Mouse (Mus musculus): ENCODE measurements around the gene Gnb3.
"Not testable (repeated sequence)": the region's sequence is repeated elsewhere in the genome, so short reads cannot be mapped to it uniquely, and the experiment has no call there.

The Gnb3 gene

DNA sequence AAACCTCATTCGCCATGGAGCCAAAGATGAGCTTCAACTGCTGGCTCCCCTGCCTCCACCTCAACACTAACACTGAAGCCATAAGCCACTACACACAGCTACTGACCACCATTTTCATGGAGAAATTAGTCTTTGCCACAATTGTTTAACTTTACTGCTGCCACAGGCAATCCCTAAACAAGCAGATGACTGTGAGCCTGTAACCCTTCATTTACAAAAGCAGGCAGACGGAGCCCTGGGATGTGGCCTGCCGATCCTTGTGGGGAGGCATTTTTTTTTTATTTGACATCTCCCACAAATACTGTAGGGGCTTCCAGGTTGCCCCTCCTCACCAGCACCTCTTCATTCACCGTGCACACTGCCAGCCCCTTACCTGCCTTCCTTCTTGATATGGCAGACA, 23.5 kb downstream of the Gnb3 start:
- no peak for DNase-seq (ENCODE audit: low spot score)

DNA sequence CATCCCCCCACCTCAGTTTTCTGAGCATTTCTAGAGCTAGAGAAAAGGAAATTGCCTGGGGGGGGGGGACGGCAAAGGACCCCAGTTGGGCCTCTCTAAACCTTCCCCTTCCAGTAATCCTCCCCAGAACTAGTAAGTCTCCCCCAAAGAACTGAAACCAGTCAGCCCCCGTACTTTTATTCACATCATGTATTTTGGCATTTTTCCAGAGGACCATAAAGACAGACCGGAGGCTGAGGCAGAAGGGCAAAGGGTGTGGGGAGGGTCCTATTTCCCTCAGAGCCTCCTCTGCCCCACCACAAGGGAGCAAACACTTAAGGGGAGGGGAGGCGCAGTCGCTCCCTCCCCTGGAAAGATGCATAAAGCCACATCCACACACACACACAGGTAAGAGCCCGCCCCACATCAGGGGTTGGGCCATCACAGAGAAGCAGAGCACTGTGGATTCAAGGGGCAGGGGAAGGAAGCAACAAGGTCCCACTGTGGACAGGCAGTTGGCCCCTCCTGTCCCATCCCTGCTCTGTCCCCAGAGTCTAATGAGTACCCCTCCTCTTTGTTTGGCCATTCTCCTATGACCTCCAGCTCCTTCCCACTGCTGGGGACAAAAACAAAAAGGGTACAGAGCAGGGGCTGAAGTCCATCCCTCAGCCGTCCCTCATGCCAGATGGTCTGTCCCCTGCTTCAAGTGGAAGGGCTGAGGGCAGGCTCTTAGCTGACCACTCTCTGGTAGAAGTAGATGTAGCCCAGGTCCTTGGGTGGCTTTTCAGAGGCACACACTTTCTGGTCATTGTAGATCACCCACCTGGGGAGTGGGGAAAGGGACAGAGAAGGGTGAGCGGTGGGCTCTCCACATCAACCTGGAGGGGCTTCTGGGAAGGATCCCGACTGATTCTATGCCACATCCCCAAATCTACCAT, 25.0 kb downstream of the Gnb3 start:
- DNase-seq (ENCODE audit: low spot score), result no peak

DNA sequence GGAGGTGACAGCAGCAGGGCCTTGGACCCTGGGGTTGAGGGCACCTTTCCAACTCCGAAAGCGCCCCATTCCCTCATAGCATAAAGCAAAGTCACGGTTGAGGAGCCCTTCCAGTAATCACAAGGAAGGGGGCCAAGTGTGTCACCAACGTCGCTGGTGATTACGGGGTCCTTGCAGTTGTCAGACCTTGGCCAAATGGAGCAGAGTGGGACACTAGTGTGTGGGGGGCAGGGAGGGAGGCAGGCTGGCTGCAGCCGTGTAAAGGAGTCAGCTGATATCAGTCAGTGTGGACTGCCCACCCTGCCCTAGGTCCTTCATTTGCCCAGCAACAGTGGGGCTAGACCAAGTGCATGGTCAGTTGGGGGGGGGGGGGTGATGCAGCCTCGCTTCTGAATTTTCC, 25.6 kb downstream of the Gnb3 start:
- DNase-seq (ENCODE audit: low spot score), result no peak

DNA sequence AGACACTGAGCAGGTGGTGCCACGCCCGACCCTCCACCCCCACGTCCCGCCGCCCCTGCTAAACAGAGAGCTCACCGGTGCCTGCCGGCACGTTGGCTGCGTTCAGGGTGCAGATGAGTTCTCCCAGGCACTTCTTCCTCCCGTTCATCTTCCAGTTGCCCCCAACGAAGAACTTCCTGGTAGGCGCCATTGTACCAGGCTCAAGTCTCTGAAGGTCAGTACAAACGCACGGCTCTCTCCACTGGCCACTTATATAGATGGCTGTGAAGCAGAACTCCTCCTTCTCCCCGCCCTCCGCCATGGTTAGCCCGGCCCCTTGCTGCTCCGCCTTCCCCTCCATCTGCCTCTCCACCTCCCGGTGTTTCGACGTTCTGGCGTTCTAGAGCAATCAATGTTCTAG, 26.1 kb downstream of the Gnb3 start, which contains the start of gene Tpi1:
Tpi1 (minus strand) TSS at position 364 of the 400 bp plus-strand sequence.
- DNase-seq (ENCODE audit: low spot score), result peak; percentile 96

DNA sequence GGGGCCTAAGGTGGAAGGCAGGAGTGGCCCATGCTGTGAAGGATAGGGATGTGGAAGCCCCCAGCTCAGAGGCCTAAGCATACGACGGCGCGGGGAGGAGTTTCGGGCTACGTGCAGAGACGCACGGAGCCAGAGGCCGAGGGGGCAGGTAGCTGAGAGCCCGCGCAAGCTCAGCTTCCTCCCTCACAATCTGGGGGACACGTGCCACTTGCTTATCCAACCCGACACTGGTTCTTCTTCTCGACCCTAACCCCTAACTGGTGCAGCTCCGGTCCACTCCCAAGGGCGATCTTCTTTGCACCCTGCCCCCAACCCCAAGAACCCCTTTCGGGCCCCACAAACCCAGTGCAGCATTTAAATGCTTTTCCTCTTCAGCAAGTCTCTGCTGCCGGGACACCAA, 26.6 kb downstream of the Gnb3 start:
- DNase-seq (ENCODE audit: low spot score), result peak; percentile 84

DNA sequence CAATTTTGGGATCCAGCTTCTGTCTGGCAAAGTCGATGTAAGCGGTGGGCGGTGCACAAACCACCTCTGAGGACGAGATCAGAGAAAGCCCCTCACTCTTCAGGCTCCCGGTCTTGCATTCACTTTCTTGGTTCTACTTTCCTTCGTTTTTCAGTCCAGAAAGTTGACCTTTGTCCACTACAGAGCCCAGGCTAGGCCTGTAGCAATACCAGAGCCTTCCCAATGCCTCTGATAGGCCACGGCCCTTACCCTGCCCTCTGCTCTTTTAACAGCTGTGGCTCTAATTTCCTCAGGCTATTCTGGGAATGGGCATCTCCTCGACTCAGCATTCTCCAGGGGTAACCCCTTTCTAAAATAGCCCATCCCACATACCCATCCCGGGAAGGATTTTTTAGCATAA, 27.2 kb downstream of the Gnb3 start:
- peak; percentile 45 for DNase-seq (ENCODE audit: low spot score)

DNA sequence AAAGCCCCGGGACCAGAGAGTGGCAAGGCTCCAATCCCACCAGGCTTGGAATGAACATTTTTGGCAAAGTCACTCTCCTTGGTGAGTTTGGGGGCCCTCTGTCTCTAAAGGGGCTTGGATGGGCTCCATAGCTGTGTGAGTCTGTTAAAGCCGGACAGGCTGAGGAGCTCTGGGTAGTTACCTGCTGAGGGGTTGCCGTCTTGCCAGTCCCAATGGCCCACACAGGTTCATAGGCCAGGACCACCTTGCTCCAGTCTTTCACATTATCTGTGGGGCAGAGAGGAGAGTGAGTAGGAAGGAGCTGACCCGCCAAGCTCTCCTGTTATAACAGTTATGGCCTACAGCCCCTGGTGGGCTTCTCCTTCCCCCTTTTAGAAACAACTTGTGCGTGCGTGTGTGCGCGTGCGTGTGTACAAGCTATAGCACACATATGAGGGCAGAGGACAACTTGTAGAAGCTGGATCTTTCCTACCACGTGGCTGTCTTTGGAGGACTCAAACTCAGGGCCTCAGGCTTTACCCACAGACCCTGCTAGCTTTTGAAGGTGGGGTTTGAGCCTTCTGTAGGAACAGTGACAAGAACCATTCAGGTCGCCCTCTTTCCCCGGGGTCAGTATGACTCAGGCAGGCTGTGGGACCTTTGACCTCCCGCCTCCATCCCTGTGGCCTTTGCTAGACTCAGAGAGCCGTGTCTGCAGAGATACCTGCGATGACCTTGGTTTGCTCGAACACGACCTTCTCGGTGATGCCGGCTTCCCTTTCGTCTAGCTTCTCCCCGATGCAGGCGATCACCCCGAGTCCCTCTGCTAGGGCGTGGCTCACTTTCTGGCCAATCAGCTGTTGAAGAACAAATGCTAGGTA, 28.1 kb downstream of the Gnb3 start:
- no peak for DNase-seq (ENCODE audit: low spot score)

DNA sequence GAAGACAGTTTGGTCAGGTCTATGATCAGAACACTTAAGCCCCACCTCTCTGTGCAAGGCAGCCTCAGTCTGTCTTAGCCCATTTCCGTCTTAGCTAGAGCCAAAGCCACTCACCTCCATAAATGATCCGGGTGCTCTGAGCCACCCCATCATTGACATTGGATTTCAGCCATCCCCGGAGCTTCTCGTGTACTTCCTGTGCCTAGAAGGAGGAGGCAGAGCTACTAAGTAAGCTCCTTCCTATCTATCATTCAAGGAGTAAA, 28.7 kb downstream of the Gnb3 start:
- DNase-seq (ENCODE audit: low spot score), result no peak

DNA sequence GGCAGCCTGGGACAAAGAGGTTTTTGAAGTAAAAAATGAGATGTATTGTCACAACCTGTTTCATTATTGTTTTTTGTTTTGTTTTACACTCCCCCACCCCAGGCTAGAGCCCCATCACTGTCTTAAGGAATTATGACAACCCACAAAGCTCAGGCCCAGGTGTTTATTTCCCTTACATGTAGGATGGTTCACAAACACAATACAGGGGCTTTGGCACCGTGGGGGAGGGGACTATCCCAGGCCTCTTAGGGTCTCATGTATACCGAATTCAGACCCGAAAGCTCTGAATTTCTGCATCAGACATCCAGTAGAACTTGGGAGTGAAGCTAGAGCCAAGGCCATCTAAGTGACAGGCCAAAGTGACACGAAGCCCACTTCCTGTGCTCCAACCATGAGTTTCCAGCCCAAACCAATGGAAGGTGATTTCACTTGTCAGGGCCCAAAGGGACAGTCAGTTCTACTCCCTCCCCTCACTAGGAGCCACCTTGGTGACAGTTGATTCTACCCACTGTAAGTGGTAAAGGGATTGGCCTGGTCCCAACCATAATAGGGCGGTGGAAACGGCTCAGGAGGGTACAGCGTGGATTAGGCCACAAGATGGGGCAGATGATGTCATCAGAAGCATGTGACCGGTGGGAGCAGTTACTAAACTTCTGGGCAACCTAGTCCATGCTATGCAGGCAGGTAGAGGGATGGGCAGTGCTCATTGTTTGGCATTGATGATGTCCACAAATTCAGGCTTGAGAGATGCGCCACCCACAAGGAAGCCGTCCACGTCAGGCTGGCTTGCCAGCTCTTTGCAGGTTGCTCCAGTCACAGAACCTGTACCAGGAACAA, 29.3 kb downstream of the Gnb3 start:
- not testable (repeated sequence) for DNase-seq (ENCODE audit: low spot score)

DNA sequence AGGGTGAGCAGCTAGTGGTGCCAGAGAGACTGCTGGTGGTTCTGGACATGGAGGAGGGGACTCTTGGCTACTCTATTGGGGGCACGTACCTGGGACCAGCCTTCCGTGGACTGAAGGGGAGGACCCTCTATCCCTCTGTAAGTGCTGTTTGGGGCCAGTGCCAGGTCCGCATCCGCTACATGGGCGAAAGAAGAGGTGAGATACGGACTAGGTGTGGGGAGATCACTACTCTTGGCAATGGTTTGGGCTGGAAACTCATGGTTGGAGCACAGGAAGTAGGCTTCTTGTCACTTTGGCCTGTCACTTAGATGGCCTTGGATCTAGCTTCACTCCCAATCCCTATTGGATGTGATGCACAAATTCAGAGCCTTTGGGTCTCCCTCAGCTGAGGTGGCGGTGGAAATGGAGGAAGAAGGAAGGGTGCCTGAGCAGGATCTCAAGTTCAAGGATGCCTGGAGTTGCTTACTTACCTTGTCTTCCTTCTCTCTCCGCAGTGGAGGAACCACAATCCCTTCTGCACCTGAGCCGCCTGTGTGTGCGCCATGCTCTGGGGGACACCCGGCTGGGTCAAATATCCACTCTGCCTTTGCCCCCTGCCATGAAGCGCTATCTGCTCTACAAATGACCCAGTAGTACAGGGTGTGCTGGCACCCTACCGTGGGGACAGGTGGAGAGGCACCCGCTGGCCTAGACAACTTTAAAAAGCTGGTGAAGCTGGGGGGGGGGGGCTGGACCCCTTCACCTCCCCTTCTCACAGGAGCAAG, 30.1 kb downstream of the Gnb3 start:
- DNase-seq (ENCODE audit: low spot score), result no peak

DNA sequence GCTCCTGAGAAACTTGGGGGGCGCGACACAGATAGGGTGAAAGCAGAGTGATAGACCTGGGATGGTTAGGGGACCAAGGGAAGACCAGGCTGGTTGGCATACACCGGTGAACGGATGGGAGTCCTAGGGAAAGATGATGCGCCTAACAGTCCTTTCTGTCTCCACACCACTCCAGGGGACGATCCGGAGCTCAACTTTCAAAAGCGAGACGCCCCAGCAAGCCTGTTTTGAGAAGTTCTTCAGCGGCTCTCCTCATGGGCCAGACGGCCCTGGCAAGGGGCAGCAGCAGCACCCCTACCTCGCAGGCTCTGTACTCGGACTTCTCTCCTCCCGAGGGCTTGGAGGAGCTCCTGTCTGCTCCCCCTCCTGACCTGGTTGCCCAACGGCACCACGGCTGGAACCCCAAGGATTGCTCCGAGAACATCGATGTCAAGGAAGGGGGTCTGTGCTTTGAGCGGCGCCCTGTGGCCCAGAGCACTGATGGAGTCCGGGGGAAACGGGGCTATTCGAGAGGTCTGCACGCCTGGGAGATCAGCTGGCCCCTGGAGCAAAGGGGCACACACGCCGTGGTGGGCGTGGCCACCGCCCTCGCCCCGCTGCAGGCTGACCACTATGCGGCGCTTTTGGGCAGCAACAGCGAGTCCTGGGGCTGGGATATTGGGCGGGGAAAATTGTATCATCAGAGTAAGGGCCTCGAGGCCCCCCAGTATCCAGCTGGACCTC, 30.9 kb downstream of the Gnb3 start:
- DNase-seq (ENCODE audit: low spot score), result peak; percentile 92

DNA sequence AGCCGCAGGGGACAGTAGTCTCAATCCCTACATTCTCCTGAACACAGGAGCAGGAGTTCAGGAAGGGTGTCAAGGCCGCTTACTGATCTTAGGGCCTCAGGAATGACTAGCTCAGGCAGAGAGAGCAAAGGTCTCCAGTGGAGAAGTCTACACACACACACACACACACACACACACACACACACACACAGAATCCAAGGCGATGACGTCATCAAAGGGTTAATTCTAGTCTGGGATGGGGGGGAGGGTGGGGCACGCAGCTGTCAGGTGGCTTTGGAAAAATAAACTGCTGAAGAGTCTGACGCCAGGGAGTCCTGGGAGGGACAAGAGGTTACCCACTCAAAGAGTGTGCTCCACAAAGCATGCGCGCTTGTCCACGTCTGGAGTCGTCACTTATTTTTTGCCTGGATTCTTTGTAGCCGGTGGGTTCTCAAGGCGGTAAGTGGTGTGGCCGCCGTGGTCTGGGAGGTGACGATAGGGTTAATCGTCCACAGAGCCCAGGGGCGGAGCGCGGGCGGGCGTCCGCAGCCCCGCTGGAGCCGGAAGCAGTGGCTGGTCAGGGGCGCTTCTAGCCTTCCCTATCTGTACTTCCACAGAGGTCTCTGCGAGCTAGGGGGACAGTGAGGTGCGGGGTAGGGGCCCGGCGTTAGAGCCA, 31.6 kb downstream of the Gnb3 start, which contains the start of gene Spsb2:
Spsb2 (plus strand) TSS at position 304 of the 655 bp plus-strand sequence.
- DNase-seq (ENCODE audit: low spot score), result peak; percentile 85

DNA sequence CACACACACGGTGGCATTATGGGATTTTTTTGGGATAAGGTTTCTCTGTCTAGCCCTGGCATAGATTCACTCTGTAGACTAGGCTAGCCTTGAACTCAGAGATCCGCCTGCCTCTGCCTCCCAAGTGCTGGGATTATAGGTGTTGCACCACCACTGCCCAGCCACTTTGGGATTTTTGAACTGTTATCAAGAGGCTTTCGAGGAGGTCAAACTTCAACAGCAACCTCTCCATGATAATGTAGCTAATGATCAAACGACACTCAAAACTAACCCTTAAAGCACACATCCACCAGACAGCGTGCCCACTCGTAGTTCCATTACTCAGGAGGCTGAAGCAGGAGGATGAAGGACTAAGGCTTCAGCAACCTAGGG, 32.1 kb downstream of the Gnb3 start:
- no peak for DNase-seq (ENCODE audit: low spot score)

DNA sequence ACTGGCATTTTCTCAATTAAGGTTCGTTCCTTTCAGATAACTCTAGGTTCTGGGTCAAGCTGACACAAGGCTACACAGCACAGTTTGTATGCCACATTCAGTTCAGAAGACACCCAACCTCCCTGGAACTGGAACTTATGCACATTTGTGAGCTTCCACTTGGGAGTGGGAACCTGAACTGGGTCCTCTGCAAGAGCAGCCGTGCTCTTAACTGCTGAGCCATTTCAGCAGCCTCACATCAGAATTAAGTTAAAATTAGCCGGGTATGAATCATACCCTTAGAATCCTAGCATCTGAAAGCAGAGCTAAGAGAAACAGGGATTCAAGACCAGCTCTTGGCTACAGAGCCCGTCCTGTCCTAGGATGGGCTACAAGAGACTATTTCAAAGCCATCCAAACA, 32.7 kb downstream of the Gnb3 start:
- no peak for DNase-seq (ENCODE audit: low spot score)

DNA sequence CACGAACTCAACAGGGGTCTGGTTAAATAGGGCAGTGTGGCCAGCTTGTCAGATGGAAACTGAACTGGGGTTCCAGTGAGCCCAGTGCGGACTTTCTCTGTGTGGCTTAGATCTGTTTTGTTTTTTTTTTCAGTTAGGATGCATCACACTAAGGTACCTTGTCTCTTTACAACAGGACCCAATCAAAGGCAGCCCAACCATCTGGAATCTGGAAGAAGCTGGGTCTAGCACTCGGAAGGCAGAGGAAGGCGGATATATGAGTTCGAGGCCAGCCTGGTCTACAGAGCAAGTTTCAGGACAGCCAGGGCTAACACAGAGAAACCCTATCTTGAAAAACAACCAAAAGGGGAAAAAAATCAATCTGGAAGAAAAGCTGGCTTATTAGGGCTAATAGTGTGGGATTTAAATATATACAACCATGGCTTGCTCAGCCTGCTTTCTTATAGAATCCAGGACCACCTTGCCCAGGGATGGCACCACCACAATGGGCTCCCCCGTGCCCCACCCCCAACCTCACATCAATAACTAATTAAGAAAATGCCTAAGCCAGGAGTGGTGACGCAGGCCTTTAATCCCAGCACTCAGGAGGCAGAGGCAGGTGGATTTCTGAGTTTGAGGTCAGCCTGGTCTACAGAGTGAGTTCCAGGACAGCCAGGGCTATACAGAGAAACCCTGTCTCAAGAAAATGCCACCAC, 33.5 kb downstream of the Gnb3 start:
- no peak for DNase-seq (ENCODE audit: low spot score)

DNA sequence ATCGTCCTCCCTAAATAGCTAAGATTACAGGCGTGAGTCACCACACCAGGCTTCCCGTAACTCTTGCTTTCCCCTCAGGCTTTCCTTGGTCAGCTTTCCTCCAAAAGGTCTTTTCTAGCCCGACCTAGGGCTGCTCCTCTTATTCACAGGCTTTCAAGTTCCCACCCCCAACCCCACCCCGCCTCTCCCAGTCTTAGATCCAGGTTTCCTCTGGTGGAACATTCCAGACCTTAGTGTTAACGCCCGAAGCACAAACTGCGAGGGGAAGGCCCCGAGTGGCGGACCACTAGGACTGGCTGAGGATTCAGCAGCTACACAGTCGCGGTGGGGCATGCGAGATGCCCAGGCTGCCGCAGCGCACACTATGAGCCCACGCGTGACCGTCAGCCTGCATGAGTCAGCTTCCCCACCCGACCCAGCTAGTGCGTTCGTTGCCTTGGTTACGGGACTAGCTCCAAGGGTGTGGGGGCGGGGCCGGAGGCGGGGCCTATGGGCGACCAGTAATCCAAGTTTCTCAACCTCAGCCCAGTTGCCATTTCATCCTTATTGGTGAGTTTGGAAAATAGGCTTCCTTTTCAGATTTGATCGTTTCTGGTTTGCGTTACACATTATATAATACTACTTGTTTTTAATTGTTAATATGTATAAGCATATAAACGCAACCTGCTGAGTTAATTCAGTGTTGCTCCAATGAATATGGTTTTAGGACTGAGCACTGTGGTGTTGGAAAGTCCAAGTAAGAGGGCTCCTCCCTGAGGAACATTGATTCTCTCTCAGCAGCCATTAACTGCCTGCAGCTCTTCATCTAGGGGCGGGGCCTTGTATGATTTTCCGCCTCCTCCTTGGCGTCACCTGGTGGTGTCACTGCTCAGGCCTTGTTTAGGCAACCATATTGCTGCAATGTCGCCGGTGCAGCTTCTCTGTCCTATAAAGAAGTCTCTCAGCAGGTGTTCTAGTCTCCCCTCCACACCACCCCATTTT, 34.4 kb downstream of the Gnb3 start:
- DNase-seq (ENCODE audit: low spot score), result peak; percentile 97

DNA sequence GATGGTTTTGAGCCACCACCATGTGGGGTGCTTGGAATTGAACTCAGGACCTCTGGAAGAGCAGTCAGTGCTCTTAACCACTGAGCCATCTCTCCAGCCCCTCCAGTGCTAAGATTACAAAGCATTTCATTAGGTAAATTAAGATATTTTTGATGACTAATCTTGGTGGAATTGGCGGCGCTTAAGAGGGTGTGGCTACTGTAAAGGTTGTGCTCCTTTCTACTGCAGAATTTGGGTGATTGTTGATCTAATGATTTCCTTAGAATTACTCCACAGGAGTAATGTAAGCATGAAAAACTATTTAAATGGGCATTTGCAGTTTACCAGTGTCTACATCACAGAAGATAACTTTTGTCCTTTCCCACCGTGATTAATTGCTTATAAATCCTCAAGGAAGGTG, 35.7 kb downstream of the Gnb3 start:
- no peak for DNase-seq (ENCODE audit: low spot score)

DNA sequence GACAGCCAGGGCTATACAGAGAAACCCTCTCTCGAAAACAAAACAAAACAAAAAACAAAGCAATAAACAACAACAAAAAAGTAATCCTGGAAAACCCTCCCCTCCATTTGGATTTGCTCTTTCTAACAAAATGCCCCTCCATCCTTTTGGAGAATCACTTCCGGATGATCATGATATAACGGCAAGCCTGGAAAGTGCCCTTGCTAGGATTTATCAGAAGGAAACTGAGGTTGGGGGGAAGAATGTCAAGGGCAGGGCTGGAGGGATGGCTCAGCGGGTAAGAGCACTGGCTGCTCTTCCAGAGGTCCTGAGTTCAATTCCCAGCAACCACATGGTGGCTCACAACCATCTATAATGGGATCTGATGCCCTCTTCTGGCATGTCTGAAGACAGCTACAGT, 36.4 kb downstream of the Gnb3 start:
- DNase-seq (ENCODE audit: low spot score), result not testable (repeated sequence)
